Mouse (Mus musculus) lung, embryonic 14.5 days (tissue): ENCODE results near the gene Nudt21. TPM values are rescaled to one million over a fixed set of nuclear protein-coding genes. Genes with fewer than 3 reads are reported as not detected.
A peak's percentile ranks its signal among the peaks of the same experiment; 100 is the strongest.
"Not testable (repeated sequence)": the region's sequence is repeated elsewhere in the genome, so short reads cannot be mapped to it uniquely, and the experiment has no call there.

Source experiments
- ATAC-seq: fragments of 200-750 bp; cut with Nextera tagmentation; 2 replicates; pipeline ENCODE4 v1.8.0; 2017; ENCODE audit warnings: mild to moderate bottlenecking, moderate TSS enrichment, moderate library complexity; ENCODE audit not compliant: insufficient read depth
- DNase-seq: peaks from one replicate; pipeline ENCODE4 v3.0.0-alpha.2; 2015
- H3K27ac ChIP-seq: fragments of 300-500 bp; sonication (generic); 2 replicates; pipeline ENCODE4 v1.5.1; 2014; ENCODE audit warnings: low read depth, mild to moderate bottlenecking, moderate library complexity
- H3K27me3 ChIP-seq: fragments of 300-500 bp; sonication (generic); 2 replicates; pipeline ENCODE4 v1.6.1; 2014; ENCODE audit warnings: low read length, control low read depth; ENCODE audit not compliant: insufficient read depth
- H3K36me3 ChIP-seq: fragments of 300-500 bp; sonication (generic); 2 replicates; pipeline ENCODE4 v1.6.1; 2014; ENCODE audit warnings: control low read depth; ENCODE audit not compliant: insufficient read depth
- H3K4me1 ChIP-seq: fragments of 300-500 bp; sonication (generic); 2 replicates; pipeline ENCODE4 v1.6.1; 2014; ENCODE audit warnings: antibody characterized with exemption, control low read depth; ENCODE audit not compliant: insufficient read depth
- H3K4me2 ChIP-seq: fragments of 300-500 bp; sonication (generic); 2 replicates; pipeline ENCODE4 v1.6.1; 2014; ENCODE audit warnings: mild to moderate bottlenecking
- H3K4me3 ChIP-seq: fragments of 300-500 bp; sonication (generic); 2 replicates; pipeline ENCODE4 v1.5.1; 2014; ENCODE audit warnings: low read depth, low read length
- H3K9ac ChIP-seq: fragments of 300-500 bp; sonication (generic); 2 replicates; pipeline ENCODE4 v1.6.1; 2014
- H3K9me3 ChIP-seq: fragments of 300-500 bp; sonication (generic); 2 replicates; pipeline ENCODE4 v1.6.1; 2016; ENCODE audit warnings: low read depth, low read length, control low read depth
- CTCF ChIP-seq: IDR thresholded peaks from 2 replicates; pipeline ENCODE4 v1.5.1; 2016; ENCODE audit warnings: antibody characterized with exemption, low read depth
- WGBS: fragments of 180-500 bp; shearing (Covaris S2); extraction: QIAGEN DNeasy Blood & Tissue Kit; methylation state at CpG from one replicate; pipeline ENCODE4 v1.1.7; 2014; 5-methylcytosine and 5-hydroxymethylcytosine counted together
- polyA plus RNA-seq: library from polyadenylated mRNA; unstranded; fragments of >200 nt; fragmentation: Nextera tagmentation; extraction: Ambion mirVana; gene quantifications from 2 replicates; pipeline ENCODE4 v1.2.1, GENCODE M21; 2014

The Nudt21 gene
- polyA plus RNA-seq, 1 experiment from 2014 or later, result 134 TPM

GRCm38 (mm10) chr8:94047845-94048244 is 11.0 kb upstream of the Nudt21 start:
- H3K4me1 ChIP-seq, result no peaks in the 10 kb centered on the region
- WGBS, result 70% methylated on average over 2 of the region's 2 CpGs
- H3K27me3 ChIP-seq, result no peaks in the 10 kb centered on the region
- no peaks in the 10 kb centered on the region for H3K9me3 ChIP-seq
- no peak for TF ChIP-seq CTCF
- no peak overlapping the region for H3K27ac ChIP-seq
- DNase-seq, result peak; percentile 6
- no peak overlapping the region for H3K9ac ChIP-seq
- peaks cover 6% of the 10 kb centered on the region; the same call in 1 of the 2 replicates for H3K36me3 ChIP-seq
- H3K4me2 ChIP-seq, result no peak overlapping the region
- no peak overlapping the region for H3K4me3 ChIP-seq
- ATAC-seq, result no peak

GRCm38 (mm10) chr8:94037806-94038205 is 975 bp upstream of the Nudt21 start:
- H3K4me1 ChIP-seq, result peaks cover 7% of the 10 kb centered on the region; the same call in 1 of the 2 replicates
- no peaks in the 10 kb centered on the region for H3K27me3 ChIP-seq
- ATAC-seq (no peak), DNase-seq (peak; percentile 40)
- peak overlapping the region; percentile 66 for H3K4me3 ChIP-seq
- peak overlapping the region; percentile 55 for H3K9ac ChIP-seq
- no peaks in the 10 kb centered on the region for H3K36me3 ChIP-seq
- no peak overlapping the region for H3K27ac ChIP-seq
- H3K4me2 ChIP-seq, result peak overlapping the region; percentile 72
- no peaks in the 10 kb centered on the region for H3K9me3 ChIP-seq
- TF ChIP-seq CTCF, result no peak
- WGBS, result 5% methylated on average over 15 of the region's 15 CpGs

- not testable (repeated sequence) for H3K9me3 ChIP-seq, H3K27me3 ChIP-seq, H3K36me3 ChIP-seq, H3K4me1 ChIP-seq
- Histone ChIP-seq H3K4me3 (peak overlapping the region; percentile 66), H3K4me2 (peak overlapping the region; percentile 83), H3K27ac (peak overlapping the region; percentile 84), H3K9ac (peak overlapping the region; percentile 72)
- under 1% methylated on average over 22 of the region's 32 CpGs for WGBS
- DNase-seq (peak; percentile 88), ATAC-seq (peak; percentile 94)
These were observed 290 bp downstream of the Nudt21 start for GRCm38 (mm10) chr8:94036541-94036940.

GRCm38 (mm10) chr8:94035200-94035599 is 1.6 kb downstream of the Nudt21 start:
- WGBS, result 44% methylated on average over 5 of the region's 5 CpGs
- Histone ChIP-seq H3K4me3 (peak overlapping the region; percentile 66), H3K9ac (peak overlapping the region; percentile 6), H3K4me2 (peak overlapping the region; percentile 83), H3K36me3 (peaks cover 9% of the 10 kb centered on the region), H3K27me3 (no peaks in the 10 kb centered on the region), H3K4me1 (peaks cover 7% of the 10 kb centered on the region; the same call in 1 of the 2 replicates), H3K27ac (no peak overlapping the region), H3K9me3 (no peaks in the 10 kb centered on the region)
- DNase-seq (no peak), ATAC-seq (no peak)
- no peak for TF ChIP-seq CTCF

- Histone ChIP-seq H3K36me3 (peaks cover 25% of the 10 kb centered on the region), H3K9ac (no peak overlapping the region), H3K27me3 (no peaks in the 10 kb centered on the region), H3K4me2 (no peak overlapping the region), H3K9me3 (no peaks in the 10 kb centered on the region), H3K4me3 (no peak overlapping the region), H3K4me1 (peaks cover 7% of the 10 kb centered on the region; the same call in 1 of the 2 replicates), H3K27ac (no peak overlapping the region)
- TF ChIP-seq CTCF, result no peak
- WGBS, result 84% methylated on average over 3 of the region's 3 CpGs
- ATAC-seq, result no peak
- DNase-seq, result no peak
These were observed 3.2 kb downstream of the Nudt21 start for GRCm38 (mm10) chr8:94033601-94034000.

- Histone ChIP-seq H3K27ac (no peak overlapping the region), H3K4me3 (no peak overlapping the region), H3K9ac (no peak overlapping the region), H3K36me3 (peaks cover 58% of the 10 kb centered on the region), H3K4me1 (no peaks in the 10 kb centered on the region), H3K4me2 (no peak overlapping the region), H3K9me3 (no peaks in the 10 kb centered on the region), H3K27me3 (no peaks in the 10 kb centered on the region)
- WGBS, result 91% methylated on average over 9 of the region's 9 CpGs
- DNase-seq (no peak), ATAC-seq (no peak)
- TF ChIP-seq CTCF, result no peak
These were observed 7.1 kb downstream of the Nudt21 start for GRCm38 (mm10) chr8:94029701-94030100.

GRCm38 (mm10) chr8:94023916-94024315 is 12.9 kb downstream of the Nudt21 start:
- peaks cover 81% of the 10 kb centered on the region for H3K36me3 ChIP-seq
- WGBS, result 93% methylated on average over 6 of the region's 6 CpGs
- no peak overlapping the region for H3K9ac ChIP-seq
- H3K27me3 ChIP-seq, result no peaks in the 10 kb centered on the region
- TF ChIP-seq CTCF, result no peak
- no peak overlapping the region for H3K27ac ChIP-seq
- H3K4me1 ChIP-seq, result no peaks in the 10 kb centered on the region
- DNase-seq (no peak), ATAC-seq (no peak)
- no peak overlapping the region for H3K4me2 ChIP-seq
- H3K4me3 ChIP-seq, result no peak overlapping the region
- H3K9me3 ChIP-seq, result no peaks in the 10 kb centered on the region

GRCm38 (mm10) chr8:94013026-94013612 is 23.7 kb downstream of the Nudt21 start:
- ATAC-seq (no peak), DNase-seq (peak; percentile 17)
- WGBS, result 22% methylated on average over 7 of the region's 7 CpGs
- Histone ChIP-seq H3K4me2 (peak overlapping the region; percentile 93), H3K4me3 (peak overlapping the region; percentile 94), H3K27ac (0 out of 2 replicates have a peak overlapping the region, but pooled peaks have one; percentile 94), H3K4me1 (peaks cover 18% of the 10 kb centered on the region), H3K27me3 (no peaks in the 10 kb centered on the region), H3K9ac (peak overlapping the region; percentile 94), H3K9me3 (no peaks in the 10 kb centered on the region), H3K36me3 (0 out of 2 replicates have a peak, but pooled peaks cover 6% of the 10 kb centered on the region)
- TF ChIP-seq CTCF, result no peak
